Mouse (Mus musculus) myocyte (in vitro differentiated cells): ENCODE measurements around the gene Eif4e1b.

Source experiments
- MAX ChIP-seq: IDR thresholded peaks from one replicate; pipeline ENCODE4 v1.6.1; 2011; ENCODE audit warnings: low read depth, mild to moderate bottlenecking, control low read depth
- POLR2A ChIP-seq: IDR thresholded peaks from one replicate; pipeline ENCODE4 v1.6.1; 2011; ENCODE audit warnings: low read depth, mild to moderate bottlenecking, control low read depth, moderate library complexity; ENCODE audit not compliant: insufficient read length
- REST ChIP-seq: IDR thresholded peaks from one replicate; pipeline ENCODE4 v1.6.1; 2011; ENCODE audit warnings: mild to moderate bottlenecking, control low read depth, moderate library complexity; ENCODE audit not compliant: insufficient read depth, insufficient read length
- USF1 ChIP-seq: IDR thresholded peaks from one replicate; pipeline ENCODE4 v1.6.1; 2011; ENCODE audit warnings: low read depth, mild to moderate bottlenecking, control low read depth, moderate library complexity

GRCm38 (mm10) chr13:54811476-54811875, 27.7 kb downstream of the Eif4e1b start:
- TF ChIP-seq USF1 = no peak
- no peak for TF ChIP-seq MAX
- no peak for TF ChIP-seq POLR2A
- no peak for TF ChIP-seq REST
